Mouse (Mus musculus): Measurements from ENCODE around the gene Ccdc182. TPM values are rescaled to one million over a fixed set of nuclear protein-coding genes. Genes with fewer than 3 reads are reported as not detected.
A peak's percentile ranks its signal among the peaks of the same experiment; 100 is the strongest.

Ccdc182 gene
- polyA plus RNA-seq, 1 experiment from 2014 or later = 4.7 TPM

DNA sequence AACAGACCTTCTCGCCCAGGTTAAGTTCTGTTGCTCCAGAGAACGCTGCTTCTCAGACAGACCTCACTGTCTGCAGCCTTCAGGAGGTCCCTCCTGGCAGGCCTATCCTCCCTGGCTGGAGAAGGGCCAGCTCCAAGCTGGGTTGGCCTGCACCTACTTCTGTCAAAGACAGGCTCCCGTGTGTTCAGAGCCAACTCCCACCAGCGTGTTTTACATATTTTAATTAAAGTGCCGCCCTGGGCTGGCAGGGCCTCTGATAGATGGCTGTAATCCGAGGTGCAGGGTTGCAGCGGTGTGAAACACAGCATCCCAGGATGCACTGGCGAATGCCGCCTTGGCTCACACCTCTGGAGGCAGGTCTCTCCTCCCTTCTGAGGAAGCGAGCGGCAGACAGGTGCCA, 5.5 kb upstream of the Ccdc182 start:
- DNase-seq (ENCODE audit: low spot score) = no peak
- H3K4me1 ChIP-seq = peaks cover 51% of the 10 kb centered on the region
- peaks cover 19% of the 10 kb centered on the region for H3K27me3 ChIP-seq (ENCODE audit: low read depth, poor library complexity, severe bottlenecking)
- WGBS = 46% methylated on average over 11 of the region's 11 CpGs
- no peak overlapping the region for H3K4me3 ChIP-seq
- no peaks in the 10 kb centered on the region for H3K36me3 ChIP-seq
- no peaks in the 10 kb centered on the region for H3K9me3 ChIP-seq (replicated peaks)
- H3K27ac ChIP-seq (replicated peaks) = peak overlapping the region; percentile 69

DNA sequence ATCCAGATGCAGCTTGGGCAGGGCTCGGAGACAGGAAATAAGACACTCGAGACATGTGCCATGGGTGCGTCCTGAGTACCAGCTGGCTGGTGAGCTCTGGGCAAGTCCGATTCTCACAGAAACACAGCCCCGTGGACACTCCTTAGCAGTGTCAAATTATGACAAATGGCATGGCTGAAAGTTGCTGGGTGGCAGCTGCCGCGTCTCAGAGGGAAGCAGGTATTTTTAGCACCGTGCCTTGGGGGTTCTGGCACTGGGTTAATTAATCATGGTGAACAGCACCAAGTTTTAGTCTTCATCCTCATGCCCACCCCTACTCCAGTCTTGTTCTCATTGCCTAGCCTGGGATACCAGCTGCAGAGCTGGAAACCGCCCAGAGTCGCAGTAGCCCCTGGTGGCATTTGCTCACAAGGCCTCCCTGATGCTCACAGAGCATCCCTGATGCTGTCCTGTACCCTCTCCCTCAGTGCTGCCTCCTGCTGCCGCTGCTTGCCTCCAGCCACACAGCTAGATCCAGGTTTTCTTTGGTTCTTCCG, 5.0 kb upstream of the Ccdc182 start:
- H3K4me3 ChIP-seq = no peak overlapping the region
- H3K4me1 ChIP-seq = peaks cover 56% of the 10 kb centered on the region
- H3K27me3 ChIP-seq (ENCODE audit: low read depth, poor library complexity, severe bottlenecking) = peaks cover 22% of the 10 kb centered on the region
- no peaks in the 10 kb centered on the region for H3K9me3 ChIP-seq (replicated peaks)
- no peak for DNase-seq (ENCODE audit: low spot score)
- WGBS = 70% methylated on average over 12 of the region's 12 CpGs
- no peaks in the 10 kb centered on the region for H3K36me3 ChIP-seq
- peak overlapping the region; percentile 69 for H3K27ac ChIP-seq (replicated peaks)

DNA sequence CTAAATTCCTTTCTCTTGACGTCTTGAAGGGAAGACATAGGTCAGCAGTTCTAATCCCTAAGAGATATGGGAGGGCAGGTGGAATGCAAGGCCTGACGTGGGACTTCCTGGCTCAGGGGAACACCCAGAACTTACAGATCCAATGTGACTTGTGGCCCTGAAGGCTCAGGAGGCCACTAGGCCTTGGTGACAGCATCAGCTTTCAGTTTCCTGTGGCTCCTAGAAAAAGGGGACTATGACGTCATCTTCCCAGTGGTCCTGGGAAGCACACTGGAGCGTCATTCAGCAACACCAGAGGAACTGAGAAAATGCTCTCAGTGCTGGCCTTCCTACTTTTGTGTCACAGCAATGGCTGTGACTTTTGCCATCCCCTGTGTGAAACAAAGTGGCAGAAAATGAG, 2.6 kb upstream of the Ccdc182 start:
- Histone ChIP-seq H3K36me3 (no peaks in the 10 kb centered on the region), H3K4me1 (peaks cover 68% of the 10 kb centered on the region), H3K9me3 (replicated peaks) (no peaks in the 10 kb centered on the region), H3K27ac (replicated peaks) (peak overlapping the region; percentile 87), H3K27me3 (ENCODE audit: low read depth, poor library complexity, severe bottlenecking) (peaks cover 43% of the 10 kb centered on the region), H3K4me3 (no peak overlapping the region)
- no peak for DNase-seq (ENCODE audit: low spot score)
- WGBS = 70% methylated on average over 4 of the region's 4 CpGs

DNA sequence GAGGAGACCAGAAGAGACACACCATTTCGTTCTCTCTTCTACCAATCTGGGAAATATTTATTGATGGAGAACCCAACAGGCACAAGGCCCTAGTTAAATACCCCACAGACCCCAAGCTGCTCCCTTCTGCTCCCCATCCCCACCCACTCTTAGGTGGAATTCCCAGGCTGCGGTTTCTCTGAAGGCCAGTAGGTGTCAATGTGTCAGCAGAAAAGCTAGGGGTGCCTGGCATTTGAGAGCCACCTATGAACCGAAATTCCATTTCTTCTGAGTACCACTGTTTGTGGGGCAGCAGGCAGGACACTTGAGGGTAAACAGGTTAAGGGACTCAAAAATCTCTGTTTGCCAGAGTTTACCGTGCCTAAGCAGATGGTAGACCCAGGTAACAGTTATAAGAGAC, 2.2 kb upstream of the Ccdc182 start:
- peaks cover 43% of the 10 kb centered on the region for H3K27me3 ChIP-seq (ENCODE audit: low read depth, poor library complexity, severe bottlenecking)
- no peaks in the 10 kb centered on the region for H3K36me3 ChIP-seq
- H3K9me3 ChIP-seq (replicated peaks) = no peaks in the 10 kb centered on the region
- WGBS = 37% methylated on average over 4 of the region's 4 CpGs
- peak overlapping the region; percentile 87 for H3K27ac ChIP-seq (replicated peaks)
- DNase-seq (ENCODE audit: low spot score) = no peak
- H3K4me3 ChIP-seq = no peak overlapping the region
- H3K4me1 ChIP-seq = peaks cover 70% of the 10 kb centered on the region

DNA sequence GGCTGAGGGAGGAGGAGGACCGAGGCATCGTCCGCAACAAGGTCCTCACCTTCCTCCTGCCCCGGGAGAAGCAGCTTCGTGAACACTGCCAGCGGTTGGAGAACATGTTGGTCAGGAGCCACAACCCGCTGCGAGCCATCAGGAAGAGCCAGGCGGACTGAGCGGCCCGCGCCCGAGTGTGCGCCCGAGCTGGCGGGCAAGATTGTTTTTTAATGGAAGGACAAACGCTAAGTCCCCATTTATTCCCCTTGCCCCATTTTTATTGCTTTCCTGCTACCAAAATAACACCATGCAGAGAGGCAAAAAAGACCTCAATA, 494 bp downstream of the Ccdc182 start:
- DNase-seq (ENCODE audit: low spot score) = no peak
- 36% methylated on average over 17 of the region's 17 CpGs for WGBS
- Histone ChIP-seq H3K4me3 (peak overlapping the region; percentile 52), H3K27ac (replicated peaks) (peak overlapping the region; percentile 87), H3K9me3 (replicated peaks) (no peaks in the 10 kb centered on the region), H3K36me3 (no peaks in the 10 kb centered on the region), H3K27me3 (ENCODE audit: low read depth, poor library complexity, severe bottlenecking) (peaks cover 34% of the 10 kb centered on the region), H3K4me1 (peaks cover 73% of the 10 kb centered on the region)

DNA sequence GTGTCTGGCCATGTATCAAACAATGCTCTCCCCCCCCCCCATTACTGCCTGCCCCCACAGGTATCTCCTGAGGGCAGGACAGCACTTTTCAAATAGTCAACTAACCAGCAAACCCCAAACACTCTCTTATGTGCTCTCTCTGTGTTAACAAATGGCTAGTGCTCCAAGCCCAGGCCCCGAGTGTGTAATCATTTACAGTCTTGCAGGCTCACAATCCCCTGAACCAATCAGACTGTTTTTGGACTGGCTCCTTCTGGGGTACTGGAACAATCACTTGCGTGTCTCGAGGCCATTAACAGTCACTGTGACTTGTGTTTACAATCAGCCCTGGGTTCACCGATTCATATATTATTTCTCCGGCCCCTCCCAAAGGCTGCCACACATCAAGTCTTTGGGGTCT, 1.4 kb downstream of the Ccdc182 start:
- H3K27me3 ChIP-seq (ENCODE audit: low read depth, poor library complexity, severe bottlenecking) = peaks cover 33% of the 10 kb centered on the region

DNA sequence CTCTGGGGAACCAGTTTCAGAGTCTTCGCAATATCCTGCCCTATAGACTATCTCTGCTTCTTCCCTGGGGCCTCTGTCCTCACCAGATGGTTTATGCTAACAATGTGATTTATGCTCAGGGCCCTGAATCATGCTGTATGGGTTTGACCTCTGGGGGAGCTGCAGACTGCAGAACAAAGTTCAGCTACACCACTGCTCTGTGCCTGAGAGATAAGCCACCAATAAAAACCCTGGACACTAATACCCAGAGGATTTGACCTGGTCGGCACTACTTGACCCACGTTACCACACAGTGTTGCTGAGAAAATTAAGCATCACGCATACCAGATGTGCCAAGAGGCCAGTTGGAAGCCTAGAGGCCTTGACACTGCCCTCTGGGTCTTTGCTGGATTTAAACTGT, 3.7 kb downstream of the Ccdc182 start:
- Histone ChIP-seq H3K27me3 (ENCODE audit: low read depth, poor library complexity, severe bottlenecking) (peaks cover 32% of the 10 kb centered on the region), H3K4me3 (no peak overlapping the region), H3K36me3 (no peaks in the 10 kb centered on the region), H3K9me3 (replicated peaks) (no peaks in the 10 kb centered on the region), H3K4me1 (peaks cover 68% of the 10 kb centered on the region), H3K27ac (replicated peaks) (peak overlapping the region; percentile 87)
- peak; percentile 51 for DNase-seq (ENCODE audit: low spot score)
- 46% methylated on average over 4 of the region's 4 CpGs for WGBS

More for the DNA sequence above, 1.4 kb downstream of the Ccdc182 start:
- Histone ChIP-seq H3K4me3 (peak overlapping the region; percentile 52), H3K36me3 (no peaks in the 10 kb centered on the region), H3K27ac (replicated peaks) (peak overlapping the region; percentile 87), H3K9me3 (replicated peaks) (no peaks in the 10 kb centered on the region), H3K4me1 (peaks cover 72% of the 10 kb centered on the region)
- no peak for DNase-seq (ENCODE audit: low spot score)
- WGBS = 83% methylated on average over 5 of the region's 5 CpGs

DNA sequence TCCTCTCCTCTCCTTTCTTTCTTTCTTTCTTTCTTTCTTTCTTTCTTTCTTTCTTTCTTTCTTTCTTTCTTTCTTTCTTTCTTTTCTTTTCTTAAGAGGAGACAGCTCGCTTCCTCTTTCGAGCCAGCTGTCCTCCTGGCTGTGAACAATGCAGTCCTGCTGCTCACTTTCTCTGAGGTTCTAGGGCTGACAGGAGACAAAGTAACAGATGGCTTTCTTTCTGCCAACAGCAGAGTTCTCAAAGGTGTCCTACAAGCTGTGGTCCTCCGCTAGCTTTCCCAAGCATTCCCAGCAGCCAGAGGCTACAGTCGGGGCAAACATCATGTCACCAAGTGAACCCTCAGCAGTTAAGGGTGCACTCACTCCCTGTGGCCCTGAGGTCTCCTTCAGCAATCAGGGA, 5.5 kb downstream of the Ccdc182 start:
- no peaks in the 10 kb centered on the region for H3K9me3 ChIP-seq (replicated peaks)
- peaks cover 60% of the 10 kb centered on the region for H3K4me1 ChIP-seq
- peak overlapping the region; percentile 78 for H3K27ac ChIP-seq (replicated peaks)
- peaks cover 16% of the 10 kb centered on the region for H3K27me3 ChIP-seq (ENCODE audit: low read depth, poor library complexity, severe bottlenecking)
- no peak for DNase-seq (ENCODE audit: low spot score)
- H3K4me3 ChIP-seq = no peak overlapping the region
- WGBS = 79% methylated on average over 4 of the region's 4 CpGs
- no peaks in the 10 kb centered on the region for H3K36me3 ChIP-seq

DNA sequence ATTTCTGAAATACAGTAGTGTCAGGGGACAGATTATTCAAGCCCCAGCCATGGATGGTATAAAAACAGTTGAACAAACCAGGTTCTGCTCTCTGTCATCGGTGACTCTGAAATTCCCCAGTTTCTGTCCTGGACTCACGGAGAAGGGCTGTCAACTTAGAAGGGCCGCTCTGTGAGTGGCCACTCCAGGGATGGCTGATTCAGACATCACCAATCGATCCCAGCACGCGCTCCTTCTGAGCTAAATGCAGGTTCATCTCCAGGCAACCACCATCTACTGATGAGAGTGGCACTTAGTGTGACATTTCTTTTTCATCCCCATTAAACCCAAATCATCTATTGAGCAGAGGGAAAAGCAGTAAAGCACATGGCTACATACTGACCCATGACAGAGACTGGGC, 7.8 kb downstream of the Ccdc182 start:
- H3K36me3 ChIP-seq = no peaks in the 10 kb centered on the region
- H3K4me1 ChIP-seq = peaks cover 43% of the 10 kb centered on the region
- no peaks in the 10 kb centered on the region for H3K27me3 ChIP-seq (ENCODE audit: low read depth, poor library complexity, severe bottlenecking)
- no peak overlapping the region for H3K4me3 ChIP-seq
- no peaks in the 10 kb centered on the region for H3K9me3 ChIP-seq (replicated peaks)
- H3K27ac ChIP-seq (replicated peaks) = peak overlapping the region; percentile 78; the same call in 1 of the 2 replicates
- 53% methylated on average over 6 of the region's 6 CpGs for WGBS
- DNase-seq (ENCODE audit: low spot score) = peak; percentile 60

DNA sequence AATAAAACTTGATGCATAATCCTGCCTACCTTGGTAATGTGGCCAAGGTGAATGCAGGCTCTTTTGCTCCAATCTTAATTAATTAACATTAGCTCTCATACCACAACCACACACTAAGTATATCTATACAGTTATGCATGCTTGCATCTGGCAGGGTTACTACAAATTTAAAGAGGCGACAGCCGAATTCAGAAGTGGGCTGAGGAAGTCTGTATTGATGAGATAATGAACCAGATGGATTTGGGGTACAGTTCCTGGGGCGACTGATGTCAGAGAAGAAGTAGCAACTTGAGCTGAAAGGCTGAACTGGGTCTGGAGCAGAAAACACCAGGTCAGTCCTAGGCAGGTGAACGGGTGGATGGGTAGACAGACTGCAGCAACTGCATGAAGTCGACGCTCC, 11.9 kb downstream of the Ccdc182 start:
- peaks cover 7% of the 10 kb centered on the region for H3K27me3 ChIP-seq (ENCODE audit: low read depth, poor library complexity, severe bottlenecking)
- peaks cover 66% of the 10 kb centered on the region for H3K4me1 ChIP-seq
- H3K9me3 ChIP-seq (replicated peaks) = no peaks in the 10 kb centered on the region
- no peak for DNase-seq (ENCODE audit: low spot score)
- H3K27ac ChIP-seq (replicated peaks) = no peak overlapping the region; the same call in 1 of the 2 replicates
- WGBS = 93% methylated on average over 6 of the region's 6 CpGs
- H3K36me3 ChIP-seq = no peaks in the 10 kb centered on the region
- H3K4me3 ChIP-seq = no peak overlapping the region

DNA sequence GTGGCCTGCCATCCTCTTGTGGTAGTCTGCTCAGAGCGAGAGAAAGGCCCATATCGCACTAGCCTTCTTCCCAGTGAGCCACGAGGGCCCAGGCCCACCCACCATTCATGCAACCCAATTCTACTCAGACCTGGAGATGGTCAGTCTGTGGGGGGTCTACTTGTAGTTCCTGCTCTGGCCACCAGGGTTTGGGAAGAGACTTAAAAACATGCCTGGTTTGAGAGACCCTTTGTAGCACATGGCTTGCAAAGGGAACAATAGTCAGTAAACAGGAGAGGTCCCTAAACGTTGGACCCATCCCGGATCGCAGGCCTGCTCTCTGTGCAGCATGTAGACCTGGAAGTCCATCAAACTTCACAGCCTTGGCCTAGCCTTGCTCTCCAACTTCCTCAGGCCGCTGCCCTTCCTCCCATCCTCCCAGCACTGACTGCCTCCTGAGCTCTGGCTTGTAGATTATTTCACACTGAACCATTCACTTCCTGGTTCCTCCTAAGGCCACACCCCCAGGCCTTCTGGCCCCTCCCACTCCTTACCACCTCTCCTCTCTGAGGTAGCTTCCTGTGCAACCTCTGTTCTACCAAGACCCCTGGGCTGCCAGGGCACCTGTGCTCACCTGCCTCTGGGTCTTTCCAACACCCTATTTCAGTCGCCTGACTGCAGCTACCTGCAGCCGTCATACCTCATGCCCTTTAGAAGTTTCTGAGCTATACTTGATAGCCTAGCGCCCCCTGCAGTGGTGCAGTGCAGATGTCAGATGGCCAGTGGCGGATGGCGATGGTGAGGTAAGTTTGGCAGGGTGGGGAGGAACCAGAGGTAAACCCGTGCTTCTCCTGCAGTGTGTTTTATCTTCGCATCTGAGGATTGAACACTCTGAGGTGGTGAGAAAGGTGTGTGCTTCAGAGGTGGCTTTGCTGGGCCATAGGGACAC, 14.0 kb downstream of the Ccdc182 start:
- Histone ChIP-seq H3K27me3 (ENCODE audit: low read depth, poor library complexity, severe bottlenecking) (peaks cover 13% of the 10 kb centered on the region), H3K9me3 (replicated peaks) (no peaks in the 10 kb centered on the region), H3K4me3 (no peak overlapping the region), H3K36me3 (no peaks in the 10 kb centered on the region), H3K4me1 (peaks cover 71% of the 10 kb centered on the region), H3K27ac (replicated peaks) (peak overlapping the region; percentile 82)
- 83% methylated on average over 14 of the region's 14 CpGs for WGBS
- DNase-seq (ENCODE audit: low spot score) = no peak

DNA sequence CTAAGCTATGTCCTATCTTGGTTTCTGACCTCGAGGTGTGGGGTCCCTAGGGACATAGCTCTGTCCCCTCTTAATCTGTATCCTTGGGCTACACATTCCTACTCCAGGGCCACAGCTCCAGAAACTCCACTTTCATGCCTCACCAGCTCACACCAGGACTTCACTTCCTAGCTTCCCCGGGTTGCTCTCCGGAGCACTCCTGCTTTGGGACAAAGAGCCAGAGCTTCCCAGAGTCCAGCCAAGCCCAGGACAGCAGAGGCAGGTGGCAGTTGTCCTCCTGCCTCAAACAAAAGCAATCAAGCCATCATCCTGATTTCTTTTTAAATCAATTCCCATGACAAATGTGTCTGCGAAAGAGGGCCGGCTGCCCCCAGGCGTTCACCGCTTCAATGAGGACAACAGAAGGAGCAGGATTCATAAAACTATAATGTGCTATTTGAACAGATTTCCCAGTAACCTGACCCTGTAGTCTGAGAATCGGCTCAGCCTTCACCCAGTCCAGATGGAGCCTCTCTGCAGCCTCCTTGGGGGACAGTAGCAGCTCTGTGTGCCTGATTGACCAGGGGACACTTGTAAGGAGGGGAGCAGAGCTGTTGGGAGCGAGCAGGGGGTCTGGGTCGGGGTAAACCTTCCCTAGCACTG, 15.3 kb downstream of the Ccdc182 start:
- WGBS = 60% methylated on average over 10 of the region's 10 CpGs
- peaks cover 80% of the 10 kb centered on the region for H3K4me1 ChIP-seq

DNA sequence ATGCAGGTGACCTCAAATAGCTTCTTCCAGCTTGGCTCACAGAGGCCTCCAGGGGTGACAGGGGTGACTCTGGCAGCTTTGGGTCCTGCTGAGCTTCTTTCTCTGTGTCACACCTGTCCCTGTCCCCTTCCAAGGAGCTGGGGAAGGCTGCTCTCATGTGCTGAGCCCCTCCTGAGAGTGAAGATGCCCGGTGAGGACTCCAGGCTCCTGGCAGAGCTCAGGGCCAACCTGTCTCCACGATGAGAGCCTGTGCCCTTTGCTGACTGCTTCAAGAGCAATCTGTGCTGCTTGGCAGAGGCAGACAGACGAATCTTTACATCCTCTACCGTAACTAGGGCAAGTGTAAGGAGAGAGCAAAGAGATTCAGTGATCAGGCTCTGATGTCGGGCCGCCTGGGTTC, 16.9 kb downstream of the Ccdc182 start:
- Histone ChIP-seq H3K4me3 (no peak overlapping the region), H3K9me3 (replicated peaks) (no peaks in the 10 kb centered on the region), H3K27me3 (ENCODE audit: low read depth, poor library complexity, severe bottlenecking) (peaks cover 13% of the 10 kb centered on the region), H3K27ac (replicated peaks) (peak overlapping the region; percentile 82), H3K36me3 (no peaks in the 10 kb centered on the region), H3K4me1 (peaks cover 91% of the 10 kb centered on the region)
- DNase-seq (ENCODE audit: low spot score) = no peak
- 76% methylated on average over 6 of the region's 6 CpGs for WGBS

More for the DNA sequence above, 15.3 kb downstream of the Ccdc182 start:
- no peak for DNase-seq (ENCODE audit: low spot score)
- Histone ChIP-seq H3K4me3 (no peak overlapping the region), H3K9me3 (replicated peaks) (no peaks in the 10 kb centered on the region), H3K27me3 (ENCODE audit: low read depth, poor library complexity, severe bottlenecking) (peaks cover 13% of the 10 kb centered on the region), H3K27ac (replicated peaks) (peak overlapping the region; percentile 82), H3K36me3 (no peaks in the 10 kb centered on the region)

All from midbrain, embryonic 10.5 days (tissue).